Mouse (Mus musculus) erythroblast, embryonic 14.5 days (primary cell): ENCODE data around the gene Gm10058. TPM values are rescaled to one million over a fixed set of nuclear protein-coding genes. Genes with fewer than 3 reads are reported as not detected.
"Not testable (repeated sequence)": the region's sequence is repeated elsewhere in the genome, so short reads cannot be mapped to it uniquely, and the experiment has no call there.

ENCODE experiments used
- H3K27me3 ChIP-seq: 2 replicates; pipeline ENCODE4 v1.6.1; 2012; ENCODE audit warnings: inconsistent platforms; ENCODE audit not compliant: control insufficient read depth
- H3K36me3 ChIP-seq: 2 replicates; pipeline ENCODE4 v1.6.1; 2012; ENCODE audit warnings: mild to moderate bottlenecking, inconsistent platforms; ENCODE audit not compliant: control insufficient read depth
- H3K4me1 ChIP-seq: 2 replicates; pipeline ENCODE4 v1.6.1; 2012; ENCODE audit warnings: inconsistent platforms; ENCODE audit not compliant: control insufficient read depth
- H3K4me3 ChIP-seq: replicated peaks from 2 replicates; pipeline ENCODE3; 2012; ENCODE audit warnings: moderate library complexity, mild to moderate bottlenecking, inconsistent platforms
- H3K9me3 ChIP-seq: 2 replicates; pipeline ENCODE4 v1.6.1; 2012; ENCODE audit warnings: low read length, inconsistent platforms, mixed read lengths; ENCODE audit not compliant: control insufficient read depth
- polyA plus RNA-seq: library from polyadenylated mRNA; stranded (reverse); fragments of >175 nt; gene quantifications from 2 replicates; pipeline ENCODE4 v1.2.3, GENCODE M21; 2012

The Gm10058 gene
- not detected in 2 replicates for polyA plus RNA-seq

GRCm38 (mm10) chrX:27946785-27947184 is at the start of gene Gm10058:
Gene Gm10058, minus strand, starts transcription at chrX:27946885.
- H3K4me1 ChIP-seq, H3K4me3 ChIP-seq, H3K27me3 ChIP-seq, H3K9me3 ChIP-seq, H3K36me3 ChIP-seq: not testable (repeated sequence)
